Mouse (Mus musculus): ENCODE data around the gene Hormad2. TPM values are rescaled to one million over a fixed set of nuclear protein-coding genes. Genes with fewer than 3 reads are reported as not detected.

Gene Hormad2
- polyA plus RNA-seq, 1 experiment = 0.09 TPM

DNA sequence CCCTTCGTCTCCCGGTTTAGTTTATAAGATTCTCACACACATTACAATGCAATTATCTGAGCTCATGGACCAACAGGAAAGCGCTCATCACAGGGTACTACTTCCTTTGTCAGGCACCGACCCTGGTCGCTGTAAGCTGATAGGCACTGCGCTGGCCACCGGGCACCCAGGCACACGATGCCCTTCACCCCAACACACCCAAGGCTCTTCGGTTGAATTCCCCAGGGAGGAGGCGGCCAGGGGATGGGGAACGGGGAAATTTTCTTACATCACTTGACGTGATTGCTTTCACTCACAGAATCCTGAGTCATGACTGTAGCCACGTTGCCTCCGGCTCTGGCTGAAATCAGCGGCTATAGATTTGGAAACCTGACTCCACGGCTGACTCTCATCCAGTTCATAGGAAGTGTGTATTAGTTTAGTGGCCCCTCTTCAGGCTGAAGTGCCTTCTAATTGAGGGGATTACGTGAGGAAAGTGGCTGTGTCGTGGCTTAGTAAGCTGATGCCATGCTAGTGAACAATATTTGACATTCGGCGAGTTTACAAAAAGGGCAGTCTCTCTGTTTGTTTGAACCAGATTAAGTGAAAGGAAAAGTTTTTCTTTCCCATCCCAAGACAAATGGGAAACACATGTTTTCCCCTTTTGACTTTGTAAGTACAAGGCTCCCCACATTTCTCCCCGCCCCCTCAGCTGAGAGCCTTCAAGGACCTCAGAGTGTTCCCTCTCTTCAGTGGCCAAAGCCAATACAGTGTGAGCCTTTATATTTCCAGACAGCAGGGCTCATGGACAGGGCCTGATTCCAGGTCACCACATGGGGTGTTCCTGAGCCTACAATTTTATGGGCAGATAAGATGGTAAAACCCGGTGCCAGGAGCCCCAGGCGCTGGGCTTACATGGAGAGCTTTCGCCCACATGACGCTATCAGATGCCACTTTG, 132.1 kb downstream of the Hormad2 start:
- WGBS = 55% methylated on average over 25 of the region's 25 CpGs
- no peak for DNase-seq (ENCODE audit: low read depth, low spot score)

DNA sequence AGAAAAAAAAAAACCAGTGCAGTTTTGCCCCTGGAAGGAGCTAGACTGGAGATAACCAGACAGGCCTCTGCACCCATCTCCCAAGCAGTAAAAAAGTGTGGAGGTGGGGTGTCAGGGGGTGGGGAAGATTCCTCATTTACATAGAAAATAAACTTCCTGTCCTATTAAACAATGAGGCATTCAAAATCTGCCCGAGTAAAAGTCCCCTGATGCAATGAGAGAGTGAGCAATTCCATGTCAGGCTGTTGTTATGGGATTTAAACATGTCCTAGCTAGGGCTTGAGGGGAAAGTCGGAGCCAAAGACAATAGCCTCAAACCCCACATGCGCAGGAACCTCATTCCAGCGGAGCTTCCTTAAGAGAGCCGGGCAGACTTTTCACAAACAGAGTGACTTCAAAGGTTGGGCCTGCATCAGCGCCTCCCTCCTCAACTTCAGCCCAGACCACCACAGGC, 132.8 kb downstream of the Hormad2 start:
- 43% methylated on average over 6 of the region's 6 CpGs for WGBS
- DNase-seq (ENCODE audit: low read depth, low spot score) = no peak

GRCm38 (mm10) chr11:4306086-4306485, 134.8 kb downstream of the Hormad2 start:
- no peak for DNase-seq (ENCODE audit: low read depth, low spot score)
- 71% methylated on average over 2 of the region's 2 CpGs for WGBS

DNA sequence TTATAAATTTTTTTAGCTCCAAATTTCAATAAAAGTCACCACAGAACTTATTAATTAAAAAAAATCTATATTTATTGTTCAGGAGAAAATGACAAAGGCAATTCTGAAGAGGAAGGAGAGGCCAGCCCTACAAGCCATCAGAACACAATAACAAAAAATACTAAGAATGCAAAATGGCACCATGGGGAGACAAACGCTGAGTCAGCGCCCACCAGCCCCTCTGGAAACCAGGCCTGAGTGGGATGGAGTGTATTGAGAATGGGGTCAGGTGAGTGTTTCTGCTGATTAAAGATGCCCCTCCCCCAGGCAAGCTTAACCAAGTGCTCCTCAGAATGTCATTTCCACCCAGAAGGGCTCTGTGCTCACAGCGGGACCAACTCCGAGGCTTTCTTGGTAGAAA, 135.8 kb downstream of the Hormad2 start:
- no peak for DNase-seq (ENCODE audit: low read depth, low spot score)
- WGBS = 94% methylated on average over 4 of the region's 4 CpGs

GRCm38 (mm10) chr11:4304203-4304602, 136.7 kb downstream of the Hormad2 start:
- no peak for DNase-seq (ENCODE audit: low read depth, low spot score)
- WGBS = 60% methylated on average over 4 of the region's 4 CpGs

GRCm38 (mm10) chr11:4303033-4303432, 137.9 kb downstream of the Hormad2 start:
- 66% methylated on average over 9 of the region's 9 CpGs for WGBS
- DNase-seq (ENCODE audit: low read depth, low spot score) = no peak

DNA sequence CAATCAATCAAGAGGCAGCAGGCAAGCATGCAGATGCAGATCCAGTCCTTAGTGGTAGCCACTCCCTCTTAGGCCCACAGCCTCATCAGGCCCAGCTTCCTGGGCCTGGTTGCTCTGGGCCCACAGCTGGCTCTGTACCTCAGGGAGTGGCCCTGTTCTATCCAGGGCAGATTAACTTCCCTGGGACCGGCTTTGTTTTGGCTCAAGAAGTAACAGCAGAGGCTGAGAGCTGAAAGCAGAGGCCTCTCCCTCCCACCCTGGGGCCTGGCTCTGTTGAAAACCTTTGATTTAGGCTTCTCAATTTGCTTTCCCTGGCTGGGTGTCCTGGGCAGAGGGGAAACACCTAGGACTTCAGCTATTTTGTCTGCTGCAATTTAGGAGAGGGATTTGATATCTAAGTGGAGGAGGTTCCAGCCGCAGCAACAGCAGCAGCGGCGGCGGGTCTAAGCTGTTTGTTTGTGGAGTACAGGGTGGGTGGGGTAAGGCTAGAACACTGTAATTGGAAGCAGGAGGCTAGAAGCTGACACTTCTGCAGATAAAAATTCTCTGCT, 138.5 kb downstream of the Hormad2 start:
- no peak for DNase-seq (ENCODE audit: low read depth, low spot score)
- 68% methylated on average over 5 of the region's 5 CpGs for WGBS

DNA sequence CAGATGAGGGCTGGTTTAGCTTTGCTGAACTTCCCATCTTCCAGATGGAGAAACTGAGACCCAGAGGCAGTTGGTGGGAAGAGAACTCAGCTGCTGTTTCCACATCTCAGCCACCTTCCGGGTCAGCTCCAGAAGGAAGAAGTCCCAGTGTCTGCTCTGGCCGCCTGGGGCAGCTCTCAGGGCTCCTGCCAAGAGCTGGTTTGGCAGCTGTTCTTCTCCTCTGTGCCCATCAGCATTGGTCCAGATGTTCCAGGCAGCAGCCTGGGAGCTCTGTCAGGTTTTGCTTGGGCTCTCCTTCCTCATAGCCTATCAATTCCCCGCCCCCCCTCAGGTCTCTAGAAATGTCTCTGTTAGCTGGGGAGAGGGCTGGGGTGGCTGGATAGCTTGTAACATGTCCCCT, 140.2 kb downstream of the Hormad2 start:
- WGBS = 71% methylated on average over 3 of the region's 3 CpGs
- DNase-seq (ENCODE audit: low read depth, low spot score) = no peak

- WGBS = 60% methylated on average over 14 of the region's 14 CpGs
- no peak for DNase-seq (ENCODE audit: low read depth, low spot score)
Observed at GRCm38 (mm10) chr11:4299735-4300474, 141.0 kb downstream of the Hormad2 start.

DNA sequence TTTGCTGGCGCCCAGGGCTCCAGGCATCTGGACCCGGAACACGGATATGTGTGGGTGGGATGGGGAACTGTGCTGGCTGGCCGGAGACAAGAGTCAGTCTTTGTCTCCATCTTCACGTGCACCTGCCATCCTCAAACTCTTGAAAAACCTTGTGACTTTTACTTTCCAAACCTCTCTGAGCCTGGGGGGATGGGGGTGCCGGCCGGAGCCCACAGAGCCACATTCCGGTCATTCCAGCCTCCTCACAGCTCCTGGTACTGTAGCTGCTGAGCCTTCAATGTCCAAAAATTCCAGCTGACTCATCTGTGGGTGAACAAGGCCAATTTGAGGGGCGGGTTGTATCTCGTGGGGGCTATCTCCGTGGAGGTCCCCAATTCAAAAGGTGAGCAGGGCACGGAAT, 141.7 kb downstream of the Hormad2 start:
- no peak for DNase-seq (ENCODE audit: low read depth, low spot score)
- 46% methylated on average over 12 of the region's 12 CpGs for WGBS

DNA sequence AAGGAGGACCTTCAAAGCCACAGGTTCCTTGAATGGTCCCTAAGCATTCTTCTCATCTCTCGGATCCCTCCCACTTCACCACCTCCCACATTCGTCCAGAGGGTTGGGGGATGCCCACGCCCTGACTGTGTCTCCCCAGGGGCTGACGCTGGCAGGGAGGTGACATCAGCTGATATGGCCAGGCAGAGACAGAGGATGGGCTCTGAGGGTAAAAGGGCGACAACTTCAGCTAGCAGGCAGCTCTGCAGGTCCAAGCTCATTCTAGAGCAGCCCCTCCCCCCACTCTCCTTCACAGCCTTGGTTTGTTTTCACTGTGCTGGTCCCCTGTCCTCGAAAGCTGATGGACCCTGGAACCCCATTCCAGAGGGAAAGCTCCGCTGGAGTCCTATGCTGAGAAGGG, 142.3 kb downstream of the Hormad2 start:
- DNase-seq (ENCODE audit: low read depth, low spot score) = no peak
- 59% methylated on average over 7 of the region's 7 CpGs for WGBS

GRCm38 (mm10) chr11:4297753-4298152, 143.2 kb downstream of the Hormad2 start:
- 62% methylated on average over 3 of the region's 3 CpGs for WGBS
- DNase-seq (ENCODE audit: low read depth, low spot score) = no peak

- WGBS = 69% methylated on average over 10 of the region's 10 CpGs
- no peak for DNase-seq (ENCODE audit: low read depth, low spot score)
Observed at GRCm38 (mm10) chr11:4296610-4297275, 144.2 kb downstream of the Hormad2 start.

Other genes with a start within 250 kb of the Hormad2 start
- gene Castor1, start 222.9 kb downstream of the Hormad2 start, polyA plus RNA-seq (2012; rRNA removed) = 3.4 and 4.5 TPM in 2 replicates
- gene Osm, start 204.7 kb downstream of the Hormad2 start, polyA plus RNA-seq (2012; rRNA removed) = 0.44 and 0.60 TPM in 2 replicates
- gene Lif, start 183.5 kb downstream of the Hormad2 start, polyA plus RNA-seq (2012; rRNA removed) = 2.9 and 4.0 TPM in 2 replicates
- 18.1 and 25.1 TPM in 2 replicates for gene Mtmr3, start 153.8 kb upstream of the Hormad2 start, polyA plus RNA-seq (2012; rRNA removed)
- gene Gm11032, start 179.0 kb upstream of the Hormad2 start, polyA plus RNA-seq (2012; rRNA removed) = not detected in 2 replicates
- gene Ascc2, start 196.6 kb upstream of the Hormad2 start, polyA plus RNA-seq (2012; rRNA removed) = 16.8 and 22.7 TPM in 2 replicates